Mouse (Mus musculus) adrenal gland, postnatal 14 days (tissue): ENCODE measurements at regions not wholly inside any gene's neighbourhood (a gene's known extent, or its start where the extent isn't known, plus 50 kb on each side); places are given as distances from the start of the nearest gene placed in this dataset.
"Not testable (repeated sequence)": the region's sequence is repeated elsewhere in the genome, so short reads cannot be mapped to it uniquely, and the experiment has no call there.

Experiments used
- DNase-seq: peaks from one replicate; pipeline ENCODE4 v3.0.0; 2021; ENCODE audit warnings: mixed read lengths

GRCm38 (mm10) chr5:68252671-68253070 is 221.0 kb downstream of the Grxcr1 start:
- peak; percentile 58 for DNase-seq

- DNase-seq, result no peak
These were observed 221.8 kb downstream of the Grxcr1 start for GRCm38 (mm10) chr5:68253476-68253875.

- DNase-seq, result no peak
These were observed 222.5 kb downstream of the Grxcr1 start for GRCm38 (mm10) chr5:68254111-68254510.

- no peak for DNase-seq
These were observed 232.6 kb downstream of the Grxcr1 start for GRCm38 (mm10) chr5:68264206-68264605.

- no peak for DNase-seq
These were observed 242.6 kb downstream of the Grxcr1 start for GRCm38 (mm10) chr5:68274271-68274670.

GRCm38 (mm10) chr5:68275558-68276263 is 244.1 kb downstream of the Grxcr1 start:
- DNase-seq, result no peak

GRCm38 (mm10) chr5:68295774-68296173 is 264.1 kb downstream of the Grxcr1 start:
- DNase-seq, result not testable (repeated sequence)

- DNase-seq, result no peak
These were observed 281.6 kb downstream of the Grxcr1 start for GRCm38 (mm10) chr5:68313187-68313586.

- no peak for DNase-seq
These were observed 287.3 kb downstream of the Grxcr1 start for GRCm38 (mm10) chr5:68318979-68319378.

GRCm38 (mm10) chr5:68326998-68327593 is 295.5 kb downstream of the Grxcr1 start:
- no peak for DNase-seq

GRCm38 (mm10) chr5:68329311-68329710 is 297.7 kb downstream of the Grxcr1 start:
- no peak for DNase-seq

- DNase-seq, result no peak
These were observed 298.2 kb downstream of the Grxcr1 start for GRCm38 (mm10) chr5:68329828-68330227.

GRCm38 (mm10) chr5:68350921-68351320 is 319.3 kb downstream of the Grxcr1 start:
- no peak for DNase-seq

GRCm38 (mm10) chr5:68351793-68352192 is 320.2 kb downstream of the Grxcr1 start:
- DNase-seq, result no peak

GRCm38 (mm10) chr5:68353211-68353610 is 321.6 kb downstream of the Grxcr1 start:
- no peak for DNase-seq

- not testable (repeated sequence) for DNase-seq
These were observed 322.2 kb downstream of the Grxcr1 start for GRCm38 (mm10) chr5:68353816-68354215.

GRCm38 (mm10) chr5:68361581-68362211 is 330.1 kb downstream of the Grxcr1 start:
- no peak for DNase-seq

GRCm38 (mm10) chr5:68373082-68373481 is 341.4 kb downstream of the Grxcr1 start:
- no peak for DNase-seq
